Mouse (Mus musculus) E14TG2a.4 (cell line): Measurements from ENCODE around the gene Gm20388.

Experiments used
- CTCF ChIP-seq: conservative IDR thresholded peaks from 2 replicates; pipeline ENCODE4 v1.5.1; 2014; ENCODE audit warnings: low read length
- POU5F1 ChIP-seq: IDR thresholded peaks from 2 replicates; pipeline ENCODE4 v1.6.1; 2014; ENCODE audit warnings: low read length, borderline replicate concordance

DNA sequence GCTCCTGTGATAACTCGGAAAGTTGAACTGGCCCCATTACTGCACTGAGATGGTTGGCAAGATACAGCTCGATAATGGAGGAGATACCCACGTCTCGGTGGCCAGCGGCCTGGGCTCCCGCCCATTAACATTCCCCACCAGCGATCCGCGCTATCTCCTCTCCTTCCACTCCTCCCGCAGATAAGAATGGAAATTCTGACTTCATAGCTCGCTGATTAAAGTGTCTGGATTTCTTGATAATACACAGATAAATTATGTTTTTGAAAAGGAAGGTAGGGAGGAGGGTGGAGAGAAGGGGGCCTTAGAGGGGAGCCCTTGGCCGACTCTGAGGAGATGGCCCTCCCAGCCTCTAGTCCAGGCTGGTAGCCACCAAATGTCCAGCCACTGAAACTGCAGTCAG, 2380.4 kb downstream of the Gm20388 start:
- TF ChIP-seq CTCF: no peak
- no peak for TF ChIP-seq POU5F1
